Mouse (Mus musculus): ENCODE results near the gene Tas2r136.

DNA sequence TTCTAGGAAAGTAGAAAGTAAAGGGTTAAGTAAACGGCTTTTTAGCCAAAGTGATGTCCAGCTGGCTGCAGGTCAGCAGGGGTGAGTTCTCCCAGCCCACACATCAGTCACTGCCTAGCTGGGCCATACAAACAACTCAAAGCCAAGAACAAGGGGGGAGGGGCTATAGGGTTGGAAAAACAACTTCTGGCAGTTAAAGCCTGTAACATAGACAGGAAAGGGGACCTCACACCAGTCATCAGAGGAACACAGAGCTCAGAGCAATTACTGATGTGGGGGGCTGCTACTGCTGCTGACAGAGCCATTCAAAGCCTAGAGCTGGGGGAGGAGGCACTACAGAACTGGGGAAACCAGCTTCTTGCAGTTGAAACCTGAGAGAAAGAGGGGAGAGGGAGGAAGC, 17.4 kb upstream of the Tas2r136 start:
- TF ChIP-seq CTCF (IDR thresholded peaks at IDR 0.05; ENCODE audit: low read depth): no peak
- TF ChIP-seq EP300 (IDR thresholded peaks at IDR 0.05; ENCODE audit: low read depth): no peak
